Mouse (Mus musculus): ENCODE data around the gene Snx32. TPM values are rescaled to one million over a fixed set of nuclear protein-coding genes. Genes with fewer than 3 reads are reported as not detected.

Snx32 gene
- polyA plus RNA-seq, 1 experiment = 10.8 TPM

- 91% methylated on average over 12 of the region's 12 CpGs for WGBS
- H3K27me3 ChIP-seq (ENCODE audit: control insufficient read depth, insufficient read depth, low read length) = no peaks in the 10 kb centered on the region
- no peak overlapping the region for H3K4me3 ChIP-seq (ENCODE audit: extremely low read depth, insufficient read depth, insufficient read length)
- H3K27ac ChIP-seq (ENCODE audit: insufficient read depth, low read length) = no peak overlapping the region
- no peak for DNase-seq (ENCODE audit: low read depth in 1 of 2, low spot score in 2 of 2)
- H3K36me3 ChIP-seq (ENCODE audit: control insufficient read depth, insufficient read depth, low read length) = no peaks in the 10 kb centered on the region; the same call in 1 of the 2 replicates
- H3K4me1 ChIP-seq (ENCODE audit: control insufficient read depth, insufficient read depth, insufficient read length) = peaks cover 14% of the 10 kb centered on the region
- TF ChIP-seq POLR2A (IDR thresholded peaks at IDR 0.05; ENCODE audit: low read depth, low read length) (no peak), CTCF (IDR thresholded peaks at IDR 0.05; ENCODE audit: extremely low read depth, insufficient read depth, insufficient read length, insufficient replicate concordance) (no peak)
These were observed 55.3 kb downstream of the Snx32 start for GRCm38 (mm10) chr19:5455037-5455436.

GRCm38 (mm10) chr19:5451766-5452165 is 58.6 kb downstream of the Snx32 start:
- TF ChIP-seq POLR2A (IDR thresholded peaks at IDR 0.05; ENCODE audit: low read depth, low read length) = no peak
- no peak for TF ChIP-seq CTCF (IDR thresholded peaks at IDR 0.05; ENCODE audit: extremely low read depth, insufficient read depth, insufficient read length, insufficient replicate concordance)
- 70% methylated on average over 6 of the region's 6 CpGs for WGBS
- no peak overlapping the region for H3K4me3 ChIP-seq (ENCODE audit: extremely low read depth, insufficient read depth, insufficient read length)
- no peak for DNase-seq (ENCODE audit: low read depth in 1 of 2, low spot score in 2 of 2)
- H3K27me3 ChIP-seq (ENCODE audit: control insufficient read depth, insufficient read depth, low read length) = peaks cover 8% of the 10 kb centered on the region
- no peak overlapping the region for H3K27ac ChIP-seq (ENCODE audit: insufficient read depth, low read length)
- no peaks in the 10 kb centered on the region; the same call in 1 of the 2 replicates for H3K36me3 ChIP-seq (ENCODE audit: control insufficient read depth, insufficient read depth, low read length)
- peaks cover 25% of the 10 kb centered on the region for H3K4me1 ChIP-seq (ENCODE audit: control insufficient read depth, insufficient read depth, insufficient read length)

DNA sequence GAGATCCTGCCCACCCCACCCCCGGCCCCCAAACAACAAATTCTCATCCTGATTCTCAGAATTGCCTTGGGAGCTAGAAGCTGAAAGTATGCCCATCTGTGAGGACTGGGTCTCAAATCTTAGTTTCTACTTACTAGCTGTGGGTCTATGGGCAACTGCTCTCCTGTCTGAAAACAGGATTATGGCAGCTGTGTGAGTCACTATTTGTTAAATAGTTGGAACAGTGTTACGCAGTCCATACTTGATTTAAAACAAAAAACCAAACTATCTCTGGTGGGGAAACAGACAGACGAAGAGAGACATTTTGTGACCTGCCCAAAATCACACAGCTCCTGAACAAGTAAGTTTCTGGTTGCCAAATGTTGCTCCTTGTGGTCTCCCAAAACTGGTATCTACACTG is 60.7 kb downstream of the Snx32 start:
- peaks cover 8% of the 10 kb centered on the region for H3K27me3 ChIP-seq (ENCODE audit: control insufficient read depth, insufficient read depth, low read length)
- 90% methylated on average over 3 of the region's 3 CpGs for WGBS
- TF ChIP-seq CTCF (IDR thresholded peaks at IDR 0.05; ENCODE audit: extremely low read depth, insufficient read depth, insufficient read length, insufficient replicate concordance) (no peak), POLR2A (IDR thresholded peaks at IDR 0.05; ENCODE audit: low read depth, low read length) (no peak)

DNA sequence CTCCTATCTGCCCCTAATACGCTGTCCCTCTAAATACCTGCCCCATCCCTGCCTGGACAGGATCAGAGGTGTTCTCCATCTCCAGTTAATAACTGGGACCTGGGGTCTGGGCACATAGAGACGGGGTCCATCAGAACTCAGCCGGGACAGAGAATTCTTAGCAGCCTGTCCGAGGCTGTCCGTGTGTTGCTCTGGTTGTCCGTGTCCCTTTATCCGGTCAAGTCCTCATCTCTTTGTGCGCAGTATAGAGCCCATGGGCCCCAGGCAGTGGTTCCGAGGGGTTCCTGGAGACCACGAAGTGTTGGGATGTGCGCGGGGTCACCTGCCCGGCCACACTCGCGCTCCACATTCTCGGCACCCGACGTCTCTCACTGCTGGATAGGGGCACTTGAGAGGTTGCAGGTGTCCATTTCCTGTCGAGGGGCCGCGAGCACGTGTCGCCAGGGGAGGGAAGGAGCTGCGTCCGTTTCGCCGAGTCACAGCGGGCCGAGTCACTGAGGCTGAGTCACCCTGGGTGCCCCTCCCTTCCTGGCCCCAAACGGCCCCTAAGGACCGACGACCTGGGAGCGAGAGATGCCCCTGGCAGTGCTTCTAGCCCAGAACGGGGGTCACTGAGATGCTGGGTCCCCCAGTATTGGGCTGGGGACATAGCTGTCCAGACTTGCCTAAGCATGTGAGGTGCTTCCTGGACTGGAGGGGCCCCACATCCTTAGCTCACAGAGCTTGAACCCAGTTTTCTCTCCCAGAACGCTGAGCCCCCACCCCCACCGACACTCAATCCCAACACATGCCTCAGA is 61.8 kb downstream of the Snx32 start:
- Histone ChIP-seq H3K4me1 (ENCODE audit: control insufficient read depth, insufficient read depth, insufficient read length) (peaks cover 17% of the 10 kb centered on the region), H3K27ac (ENCODE audit: insufficient read depth, low read length) (no peak overlapping the region), H3K27me3 (ENCODE audit: control insufficient read depth, insufficient read depth, low read length) (peaks cover 8% of the 10 kb centered on the region), H3K36me3 (ENCODE audit: control insufficient read depth, insufficient read depth, low read length) (no peaks in the 10 kb centered on the region), H3K4me3 (ENCODE audit: extremely low read depth, insufficient read depth, insufficient read length) (peak overlapping the region; percentile 63; the same call in 1 of the 2 replicates)
- TF ChIP-seq CTCF (IDR thresholded peaks at IDR 0.05; ENCODE audit: extremely low read depth, insufficient read depth, insufficient read length, insufficient replicate concordance) (no peak), POLR2A (IDR thresholded peaks at IDR 0.05; ENCODE audit: low read depth, low read length) (no peak)
- DNase-seq (ENCODE audit: low read depth in 1 of 2, low spot score in 2 of 2) = no peak
- 4% methylated on average over 36 of the region's 36 CpGs for WGBS

More for the DNA sequence above, 60.7 kb downstream of the Snx32 start:
- H3K36me3 ChIP-seq (ENCODE audit: control insufficient read depth, insufficient read depth, low read length) = no peaks in the 10 kb centered on the region; the same call in 1 of the 2 replicates
- DNase-seq (ENCODE audit: low read depth in 1 of 2, low spot score in 2 of 2) = no peak
- no peak overlapping the region for H3K27ac ChIP-seq (ENCODE audit: insufficient read depth, low read length)
- H3K4me1 ChIP-seq (ENCODE audit: control insufficient read depth, insufficient read depth, insufficient read length) = peaks cover 17% of the 10 kb centered on the region
- no peak overlapping the region for H3K4me3 ChIP-seq (ENCODE audit: extremely low read depth, insufficient read depth, insufficient read length)

DNA sequence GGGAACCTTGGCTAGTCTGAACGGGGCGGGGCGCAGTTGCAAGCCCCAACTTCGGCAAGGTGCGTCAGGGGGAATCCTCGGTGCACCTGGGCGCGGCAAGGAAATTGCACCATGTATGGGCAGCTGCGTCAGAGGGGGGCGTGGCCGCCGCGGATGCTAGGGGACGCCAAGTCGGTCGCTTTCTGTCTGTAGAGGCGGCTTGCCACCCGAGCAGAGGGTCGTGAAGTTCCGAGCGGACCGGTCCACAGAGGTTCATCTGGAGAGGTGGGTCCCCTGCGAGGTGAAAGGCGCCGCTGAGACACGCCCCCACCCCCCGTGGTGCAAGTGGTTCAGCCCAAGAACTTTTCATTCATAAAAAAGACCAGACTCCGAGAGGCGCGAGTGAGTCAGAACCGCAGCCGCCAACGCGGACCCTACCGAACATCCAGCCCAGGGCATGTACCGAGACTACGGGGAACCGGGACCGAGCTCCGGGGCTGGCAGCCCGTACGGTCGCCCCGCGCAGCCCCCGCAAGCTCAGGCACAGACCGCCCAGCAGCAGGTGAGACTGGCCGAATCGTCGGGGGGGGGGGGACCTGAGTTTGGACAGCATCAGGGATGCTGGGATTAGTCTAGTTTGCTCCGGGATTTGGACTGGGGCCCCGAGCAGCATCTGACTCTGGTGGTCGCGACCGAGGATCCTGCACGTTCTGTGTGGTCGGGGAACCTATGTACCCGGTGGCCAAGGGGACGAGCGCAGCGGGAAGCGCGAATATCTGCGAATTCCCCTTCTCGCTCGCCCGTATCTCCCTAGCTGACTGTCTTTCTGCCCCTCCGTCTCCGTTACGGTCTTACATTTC is 62.6 kb downstream of the Snx32 start, which contains the start of gene Fosl1:
TSS of gene Fosl1 (plus strand) at position 33 of the 839 bp plus-strand sequence.
- TF ChIP-seq POLR2A (IDR thresholded peaks at IDR 0.05; ENCODE audit: low read depth, low read length) = no peak
- no peak for TF ChIP-seq CTCF (IDR thresholded peaks at IDR 0.05; ENCODE audit: extremely low read depth, insufficient read depth, insufficient read length, insufficient replicate concordance)
- Histone ChIP-seq H3K36me3 (ENCODE audit: control insufficient read depth, insufficient read depth, low read length) (no peaks in the 10 kb centered on the region), H3K27ac (ENCODE audit: insufficient read depth, low read length) (no peak within 1 kb of the TSS), H3K4me1 (ENCODE audit: control insufficient read depth, insufficient read depth, insufficient read length) (peaks cover 17% of the 10 kb centered on the region), H3K4me3 (ENCODE audit: extremely low read depth, insufficient read depth, insufficient read length) (peak within 1 kb of the TSS; percentile 63), H3K27me3 (ENCODE audit: control insufficient read depth, insufficient read depth, low read length) (peaks cover 8% of the 10 kb centered on the region)
- DNase-seq (ENCODE audit: low read depth in 1 of 2, low spot score in 2 of 2) = peak; percentile 44 to 77
- WGBS = 1% methylated on average over 70 of the region's 70 CpGs

DNA sequence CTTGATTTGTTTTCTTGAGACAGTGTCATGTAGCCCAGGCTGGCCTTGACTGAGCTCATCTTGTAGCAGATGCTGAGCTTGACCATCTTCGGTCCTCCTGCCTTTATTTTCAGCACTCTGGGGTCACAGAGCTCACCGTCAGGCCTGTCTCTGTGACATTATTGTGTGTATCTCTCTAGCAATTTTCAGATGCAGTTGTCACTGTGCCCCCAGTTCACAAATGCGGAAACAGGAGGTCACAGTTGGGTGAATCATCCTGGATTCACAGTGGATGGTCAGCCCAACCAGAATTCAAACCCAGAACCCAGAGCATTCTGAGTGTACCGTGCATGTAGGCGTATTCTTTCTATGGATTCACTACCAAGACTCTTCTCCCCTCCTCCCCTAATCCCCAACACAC is 64.6 kb downstream of the Snx32 start:
- TF ChIP-seq POLR2A (IDR thresholded peaks at IDR 0.05; ENCODE audit: low read depth, low read length) = no peak
- Histone ChIP-seq H3K36me3 (ENCODE audit: control insufficient read depth, insufficient read depth, low read length) (no peaks in the 10 kb centered on the region), H3K4me1 (ENCODE audit: control insufficient read depth, insufficient read depth, insufficient read length) (peaks cover 17% of the 10 kb centered on the region), H3K27ac (ENCODE audit: insufficient read depth, low read length) (no peak overlapping the region), H3K4me3 (ENCODE audit: extremely low read depth, insufficient read depth, insufficient read length) (no peak overlapping the region), H3K27me3 (ENCODE audit: control insufficient read depth, insufficient read depth, low read length) (peaks cover 8% of the 10 kb centered on the region)
- 93% methylated on average over 5 of the region's 5 CpGs for WGBS
- DNase-seq (ENCODE audit: low read depth in 1 of 2, low spot score in 2 of 2) = no peak

All from spleen, adult 2 months (tissue).